Comparison of ENCODE assay signal across 13 mouse cellular contexts in genomic region chr2:35195626-35196544, GRCm38 (mm10). TPM values are rescaled to one million over a fixed set of nuclear protein-coding genes. Genes with fewer than 3 reads are reported as not detected.
A peak's percentile ranks its signal among the peaks of the same experiment; 100 is the strongest.
DNase-seq lines count a peak whose midpoint lies in the region; ATAC-seq and TF ChIP-seq lines count a peak whose summit lies in the region.
"Had no signal": no experiment of that assay in that cellular context is flagged by ENCODE, and none has a peak within 500 bp of the region (broad histone marks: within the 10 kb centered on the region; RNA-seq: fewer than 3 reads in every experiment).

No protein-coding gene starts in this region.

- H3K27me3 ChIP-seq in liver, adult 2 months (ENCODE audit: control insufficient read depth, insufficient read depth, low read length), result no peaks in the 10 kb centered on the region
- H3K27me3 ChIP-seq: embryonic facial prominence, embryonic 12.5 days; forebrain, embryonic 15.5 days; lung, embryonic 15.5 days had no signal

- intact Hi-C loops in left cerebral cortex, postnatal 36 days (cut with DNase I), result no loop called here

- peaks cover 23% of the 10 kb centered on the region for H3K4me1 ChIP-seq in liver, adult 2 months (ENCODE audit: control insufficient read depth, insufficient read depth, low read length)

- H3K9ac ChIP-seq in liver, adult 2 months (ENCODE audit: low read depth, low read length), result peak overlapping the region; percentile 44
- H3K9ac ChIP-seq: embryonic facial prominence, embryonic 12.5 days; forebrain, embryonic 15.5 days; lung, embryonic 15.5 days had no signal

- peak; percentile 92 for DNase-seq in liver, adult 2 months (ENCODE audit: extremely low read depth, low read depth, low spot score)
- no peak for DNase-seq in liver
- DNase-seq in adipocyte (ENCODE audit: low spot score), result peak; percentile 48
- DNase-seq in kidney, postnatal 10 days, result peak; percentile 38
- no peak for DNase-seq in urinary bladder, postnatal 4 days (ENCODE audit: low spot score in 2 of 2)
- no peak for DNase-seq in left cerebral cortex, postnatal 36 days (ENCODE audit: low spot score in 2 of 2)
- DNase-seq: adrenal gland, adult 2 months; cerebellum, adult 2 months; gastrocnemius, postnatal 25 days had no signal

- H3K4me3 ChIP-seq in liver, adult 2 months (ENCODE audit: insufficient read depth, low read depth, low read length), result peak overlapping the region; percentile 20; the same call in 1 of the 2 replicates
- H3K4me3 ChIP-seq: embryonic facial prominence, embryonic 12.5 days; forebrain, embryonic 15.5 days; lung, embryonic 15.5 days had no signal

- peaks cover 25% of the 10 kb centered on the region for H3K79me2 ChIP-seq in liver, adult 2 months (ENCODE audit: control insufficient read depth, insufficient read depth, low read length)

- TF ChIP-seq CTCF in liver, adult 2 months (IDR thresholded peaks at IDR 0.05; ENCODE audit: low read depth, low read length), result no peak

- ATAC-seq in megakaryocyte progenitor cell, adult 5-6 weeks (replicated peaks; ENCODE audit: poor library complexity), result peak; percentile 53
- ATAC-seq: forebrain, embryonic 15.5 days had no signal

- 11% methylated on average over 6 of the region's 6 CpGs for WGBS in liver, adult 2 months

- TF ChIP-seq POLR2A in liver, adult 2 months (IDR thresholded peaks at IDR 0.05; ENCODE audit: extremely low read depth, insufficient read depth, low read length), result no peak

- peak overlapping the region; percentile 77 for H3K27ac ChIP-seq in liver, adult 2 months (replicated peaks; ENCODE audit: insufficient read depth, low read depth, low read length)
- H3K27ac ChIP-seq: embryonic facial prominence, embryonic 12.5 days; forebrain, embryonic 15.5 days; lung, embryonic 15.5 days had no signal

- peaks cover 13% of the 10 kb centered on the region for H3K36me3 ChIP-seq in liver, adult 2 months (ENCODE audit: control insufficient read depth, insufficient read depth, low read length)
- H3K36me3 ChIP-seq: embryonic facial prominence, embryonic 12.5 days had no signal

RNA-seq across cellular contexts. Expression of gene Rab14, which starts 5.0 kb away (rescaled TPM):
- total RNA-seq in liver, adult 2 months (2014; rRNA removed), result 109 and 112 TPM in 2 replicates
- polyA plus RNA-seq in liver, adult 2 months (2012; rRNA removed), result 246 and 305 TPM in 2 replicates
- 110 and 111 TPM in 2 replicates for total RNA-seq in megakaryocyte progenitor cell, adult 5-6 weeks (2015)
- total RNA-seq in megakaryocyte progenitor cell, adult 5-6 weeks (2017), result 105 and 106 TPM in 2 replicates
- 100 to 1,000 TPM; 224 to 235 TPM for total RNA-seq in left cerebral cortex, postnatal 36 days (2021)

Comparison
In these comparisons a context has a peak if more than half of its experiments do, and no peak if none do; other contexts are left out.
1. DNase-seq: peak in liver, adult 2 months (single experiment), adipocyte (single experiment) and kidney, postnatal 10 days (single experiment); none in liver (single experiment), urinary bladder, postnatal 4 days (0 of 2) and left cerebral cortex, postnatal 36 days (0 of 2).